Mouse (Mus musculus) layer of hippocampus, adult 6 months (tissue): ENCODE measurements around the gene Ocm. TPM values are rescaled to one million over a fixed set of nuclear protein-coding genes. Genes with fewer than 3 reads are reported as not detected.

Experiments
- long read RNA-seq, 2 experiments: library from polyadenylated mRNA; unstranded; transcript quantifications; one replicate each; pipeline ENCODE4 v2.0.0; 2019 to 2020
- polyA plus RNA-seq: library from polyadenylated mRNA; unstranded; fragments of <200 nt; fragmentation: Nextera tagmentation; gene quantifications from 2 replicates; pipeline ENCODE4 v1.2.3, GENCODE M21; 2021

Ocm gene
- not detected in 2 replicates for polyA plus RNA-seq
- long read RNA-seq, experiment 1: 0 reads
- long read RNA-seq, experiment 2: 0 reads

GRCm38 (mm10) chr5:144026620-144027263 lies at the start of gene Ocm:
Gene Ocm (minus strand): TSS chr5:144026670.

GRCm38 (mm10) chr5:144014551-144015311 lies 11.7 kb downstream of the Ocm start, which contains the start of gene Ccz1:
Gene Ccz1 (minus strand): TSS chr5:144014877.

Other genes starting within 250 kb of the Ocm start
- 23.0 and 23.9 TPM in 2 replicates for gene Eif2ak1, start 208.9 kb downstream of the Ocm start, polyA plus RNA-seq
- gene Ankrd61, start 129.0 kb downstream of the Ocm start, polyA plus RNA-seq: not detected in 2 replicates
- 44.7 and 47.5 TPM in 2 replicates for gene Aimp2, start 116.8 kb downstream of the Ocm start, polyA plus RNA-seq
- gene Pms2, start 116.7 kb downstream of the Ocm start, polyA plus RNA-seq: 8.2 TPM in 2 replicates
- not detected in 2 replicates for gene Gm42421, start 98.5 kb downstream of the Ocm start, polyA plus RNA-seq
- gene Rsph10b, start 93.6 kb downstream of the Ocm start, polyA plus RNA-seq: 1.7 and 4.3 TPM in 2 replicates
- 12.9 and 13.1 TPM in 2 replicates for gene Ccz1, start 11.8 kb downstream of the Ocm start, polyA plus RNA-seq
- 7.9 and 8.0 TPM in 2 replicates for gene Lmtk2, start 73.8 kb upstream of the Ocm start, polyA plus RNA-seq
- not detected in 2 replicates for gene Bhlha15, start 163.6 kb upstream of the Ocm start, polyA plus RNA-seq
- gene Tecpr1, start 196.9 kb upstream of the Ocm start, polyA plus RNA-seq: 32.1 and 32.5 TPM in 2 replicates
- gene Bri3, start 217.8 kb upstream of the Ocm start, polyA plus RNA-seq: 21.8 and 25.7 TPM in 2 replicates